Mouse (Mus musculus): ENCODE data around the gene F13b. TPM values are rescaled to one million over a fixed set of nuclear protein-coding genes. Genes with fewer than 3 reads are reported as not detected.

F13b gene
- polyA plus RNA-seq, 1 experiment = not detected

DNA sequence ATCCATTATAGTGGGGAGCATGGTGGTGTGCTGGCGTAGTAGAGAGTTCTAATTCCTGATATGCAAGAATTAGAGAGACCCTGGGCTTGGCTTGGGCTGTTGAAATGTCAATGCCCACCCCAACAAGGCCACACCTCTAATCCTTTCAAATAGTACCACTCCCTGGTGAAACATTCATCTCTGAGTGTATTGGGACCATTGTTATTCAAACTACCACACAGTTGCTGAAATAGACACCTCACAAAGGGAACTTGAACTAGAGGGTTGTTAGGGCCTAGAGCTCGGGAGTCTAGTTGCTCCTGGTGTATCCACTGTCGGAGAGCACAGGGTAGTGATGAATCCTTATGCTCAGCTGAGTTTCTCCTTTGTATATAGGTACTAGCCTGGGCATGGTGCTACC is 6.9 kb upstream of the F13b start:
- TF ChIP-seq POLR2A (IDR thresholded peaks at IDR 0.05; ENCODE audit: borderline replicate concordance, control insufficient read depth, low read depth, low read length) (no peak), CTCF (IDR thresholded peaks at IDR 0.05; ENCODE audit: control insufficient read depth, insufficient read depth, low read length) (no peak)
- no peak overlapping the region for H3K4me3 ChIP-seq (replicated peaks; ENCODE audit: control insufficient read depth, low read depth, low read length)
- WGBS = 89% methylated on average over 3 of the region's 3 CpGs
- H3K4me1 ChIP-seq (ENCODE audit: control insufficient read depth, insufficient read depth, low read length) = no peaks in the 10 kb centered on the region
- H3K27ac ChIP-seq (ENCODE audit: control insufficient read depth, insufficient read depth, low read depth, low read length, poor library complexity) = no peak overlapping the region

GRCm38 (mm10) chr1:139495408-139495807 is 6.1 kb upstream of the F13b start:
- Histone ChIP-seq H3K4me3 (replicated peaks; ENCODE audit: control insufficient read depth, low read depth, low read length) (no peak overlapping the region), H3K27ac (ENCODE audit: control insufficient read depth, insufficient read depth, low read depth, low read length, poor library complexity) (no peak overlapping the region), H3K4me1 (ENCODE audit: control insufficient read depth, insufficient read depth, low read length) (no peaks in the 10 kb centered on the region)
- TF ChIP-seq CTCF (IDR thresholded peaks at IDR 0.05; ENCODE audit: control insufficient read depth, insufficient read depth, low read length) = no peak
- no peak for TF ChIP-seq POLR2A (IDR thresholded peaks at IDR 0.05; ENCODE audit: borderline replicate concordance, control insufficient read depth, low read depth, low read length)
- 94% methylated on average over 2 of the region's 2 CpGs for WGBS

- Histone ChIP-seq H3K4me3 (replicated peaks; ENCODE audit: control insufficient read depth, low read depth, low read length) (no peak overlapping the region), H3K27ac (ENCODE audit: control insufficient read depth, insufficient read depth, low read depth, low read length, poor library complexity) (no peak overlapping the region), H3K4me1 (ENCODE audit: control insufficient read depth, insufficient read depth, low read length) (no peaks in the 10 kb centered on the region)
- 92% methylated on average over 3 of the region's 3 CpGs for WGBS
- TF ChIP-seq POLR2A (IDR thresholded peaks at IDR 0.05; ENCODE audit: borderline replicate concordance, control insufficient read depth, low read depth, low read length) (no peak), CTCF (IDR thresholded peaks at IDR 0.05; ENCODE audit: control insufficient read depth, insufficient read depth, low read length) (no peak)
Observed at GRCm38 (mm10) chr1:139496212-139496611, 5.3 kb upstream of the F13b start.

GRCm38 (mm10) chr1:139499751-139500150 is 1.8 kb upstream of the F13b start:
- no peak overlapping the region for H3K27ac ChIP-seq (ENCODE audit: control insufficient read depth, insufficient read depth, low read depth, low read length, poor library complexity)
- no peak overlapping the region for H3K4me3 ChIP-seq (replicated peaks; ENCODE audit: control insufficient read depth, low read depth, low read length)
- TF ChIP-seq CTCF (IDR thresholded peaks at IDR 0.05; ENCODE audit: control insufficient read depth, insufficient read depth, low read length) (no peak), POLR2A (IDR thresholded peaks at IDR 0.05; ENCODE audit: borderline replicate concordance, control insufficient read depth, low read depth, low read length) (no peak)
- no peaks in the 10 kb centered on the region for H3K4me1 ChIP-seq (ENCODE audit: control insufficient read depth, insufficient read depth, low read length)

- H3K27ac ChIP-seq (ENCODE audit: control insufficient read depth, insufficient read depth, low read depth, low read length, poor library complexity) = no peak overlapping the region
- no peaks in the 10 kb centered on the region for H3K4me1 ChIP-seq (ENCODE audit: control insufficient read depth, insufficient read depth, low read length)
- TF ChIP-seq CTCF (IDR thresholded peaks at IDR 0.05; ENCODE audit: control insufficient read depth, insufficient read depth, low read length) (no peak), POLR2A (IDR thresholded peaks at IDR 0.05; ENCODE audit: borderline replicate concordance, control insufficient read depth, low read depth, low read length) (no peak)
- WGBS = 85% methylated on average over 12 of the region's 12 CpGs
- H3K4me3 ChIP-seq (replicated peaks; ENCODE audit: control insufficient read depth, low read depth, low read length) = no peak overlapping the region
Observed at GRCm38 (mm10) chr1:139514556-139514955, 13.1 kb downstream of the F13b start.

- no peaks in the 10 kb centered on the region for H3K4me1 ChIP-seq (ENCODE audit: control insufficient read depth, insufficient read depth, low read length)
- H3K27ac ChIP-seq (ENCODE audit: control insufficient read depth, insufficient read depth, low read depth, low read length, poor library complexity) = no peak overlapping the region
- no peak for TF ChIP-seq CTCF (IDR thresholded peaks at IDR 0.05; ENCODE audit: control insufficient read depth, insufficient read depth, low read length)
- no peak for TF ChIP-seq POLR2A (IDR thresholded peaks at IDR 0.05; ENCODE audit: borderline replicate concordance, control insufficient read depth, low read depth, low read length)
- 78% methylated on average over 1 of the region's 1 CpGs for WGBS
- H3K4me3 ChIP-seq (replicated peaks; ENCODE audit: control insufficient read depth, low read depth, low read length) = no peak overlapping the region
Observed at GRCm38 (mm10) chr1:139548536-139548935, 47.0 kb downstream of the F13b start.

DNA sequence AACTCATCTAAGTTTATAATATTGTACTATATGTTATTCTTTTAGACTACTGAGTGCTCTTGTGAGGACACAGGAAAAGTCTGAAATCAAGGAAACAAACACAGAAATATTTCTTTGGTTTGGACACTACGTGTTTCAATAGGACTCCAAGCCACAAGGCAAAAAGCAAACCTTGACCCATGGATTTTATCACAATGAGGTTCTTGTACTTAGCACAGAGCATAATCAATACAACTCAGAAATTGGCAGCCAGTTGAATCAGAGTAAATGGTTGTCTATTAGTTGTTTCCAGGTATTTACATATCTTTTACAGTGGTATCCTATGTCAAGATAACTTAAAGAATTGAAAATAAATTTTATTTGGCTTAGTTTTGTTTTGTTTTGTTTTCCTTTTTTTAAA is 49.8 kb downstream of the F13b start:
- TF ChIP-seq CTCF (IDR thresholded peaks at IDR 0.05; ENCODE audit: control insufficient read depth, insufficient read depth, low read length) (no peak), POLR2A (IDR thresholded peaks at IDR 0.05; ENCODE audit: borderline replicate concordance, control insufficient read depth, low read depth, low read length) (no peak)
- no peak overlapping the region for H3K4me3 ChIP-seq (replicated peaks; ENCODE audit: control insufficient read depth, low read depth, low read length)
- H3K27ac ChIP-seq (ENCODE audit: control insufficient read depth, insufficient read depth, low read depth, low read length, poor library complexity) = no peak overlapping the region
- no peaks in the 10 kb centered on the region for H3K4me1 ChIP-seq (ENCODE audit: control insufficient read depth, insufficient read depth, low read length)
- 69% methylated on average over 1 of the region's 1 CpGs for WGBS

DNA sequence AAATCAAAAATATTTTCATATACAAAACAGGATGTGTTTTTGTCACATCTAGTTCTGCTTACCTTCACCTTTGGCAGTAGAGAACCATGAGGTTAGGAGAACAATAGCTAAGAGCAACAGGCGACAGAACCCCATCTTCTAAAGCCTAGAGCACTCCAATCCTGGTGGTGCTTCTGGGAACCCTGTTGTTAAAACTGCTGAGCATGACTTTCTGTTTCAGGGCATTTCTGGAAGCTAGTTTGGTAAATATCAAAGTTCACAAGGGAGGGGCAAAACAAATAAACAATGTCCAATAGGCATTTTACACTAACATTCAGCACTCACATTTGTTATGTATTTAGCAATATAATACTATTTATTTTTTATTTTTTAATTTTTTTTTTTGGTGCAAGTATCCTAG is 58.5 kb downstream of the F13b start, which contains the start of gene Cfhr1:
Gene Cfhr1 (minus strand): TSS at position 249 of the 400 bp plus-strand sequence.
- H3K4me1 ChIP-seq (ENCODE audit: control insufficient read depth, insufficient read depth, low read length) = no peaks in the 10 kb centered on the region
- no peak for TF ChIP-seq CTCF (IDR thresholded peaks at IDR 0.05; ENCODE audit: control insufficient read depth, insufficient read depth, low read length)
- no peak for TF ChIP-seq POLR2A (IDR thresholded peaks at IDR 0.05; ENCODE audit: borderline replicate concordance, control insufficient read depth, low read depth, low read length)
- no peak within 1 kb of the TSS for H3K4me3 ChIP-seq (replicated peaks; ENCODE audit: control insufficient read depth, low read depth, low read length)
- 68% methylated on average over 1 of the region's 1 CpGs for WGBS
- no peak within 1 kb of the TSS for H3K27ac ChIP-seq (ENCODE audit: control insufficient read depth, insufficient read depth, low read depth, low read length, poor library complexity)

Other genes with a start within 250 kb of the F13b start
- not detected in 2 replicates for gene Crb1, start 124.6 kb upstream of the F13b start, polyA plus RNA-seq (2011; ENCODE audit: insufficient read depth, insufficient read length, low replicate concordance, missing spikeins)
- gene Zbtb41, start 79.4 kb upstream of the F13b start, polyA plus RNA-seq (2011; ENCODE audit: insufficient read depth, insufficient read length, low replicate concordance, missing spikeins) = 1.8 and 4.0 TPM in 2 replicates
- 12.3 and 18.4 TPM in 2 replicates for gene Aspm, start 46.9 kb upstream of the F13b start, polyA plus RNA-seq (2011; ENCODE audit: insufficient read depth, insufficient read length, low replicate concordance, missing spikeins)
- gene Cfhr1, start 58.6 kb downstream of the F13b start, polyA plus RNA-seq (2011; ENCODE audit: insufficient read depth, insufficient read length, low replicate concordance, missing spikeins) = not detected in 2 replicates